Mouse (Mus musculus): Measurements from ENCODE around the gene Ncmap. TPM values are rescaled to one million over a fixed set of nuclear protein-coding genes. Genes with fewer than 3 reads are reported as not detected.

Ncmap gene
- total and polyA plus RNA-seq, 3 experiments, result not detected

DNA sequence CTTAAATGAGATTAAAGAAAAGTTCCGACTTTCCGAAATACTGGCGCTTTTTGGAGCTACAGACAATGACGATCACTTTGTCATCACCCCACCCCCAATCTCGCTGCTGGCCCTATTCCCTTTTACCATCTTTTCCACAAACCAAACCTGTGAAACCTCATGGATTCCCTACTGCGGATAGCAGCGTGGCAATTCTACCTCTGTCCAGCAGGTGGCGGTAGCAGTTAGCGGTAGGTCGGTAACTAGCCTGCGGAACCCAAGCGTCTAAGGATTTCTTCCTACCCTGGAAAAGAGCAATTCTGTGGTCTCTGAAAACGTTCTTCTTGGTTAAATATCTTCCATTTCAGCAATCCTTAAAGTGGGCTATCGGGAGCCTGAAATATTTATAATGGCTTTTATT, 15.7 kb downstream of the Ncmap start:
- Histone ChIP-seq H3K27ac (ENCODE audit: insufficient read depth, low read depth) (no peak overlapping the region), H3K9ac (ENCODE audit: insufficient read depth, low read depth) (no peak overlapping the region), H3K4me2 (ENCODE audit: insufficient read depth, low read depth, poor library complexity, severe bottlenecking) (no peak overlapping the region; the same call in 1 of the 2 replicates), H3K36me3 (replicated peaks in 1 of 2; ENCODE audit: control insufficient read depth in 1 of 2, insufficient read depth in 1 of 2, low read length in 1 of 2) (no peaks in the 10 kb centered on the region), H3K9me3 (replicated peaks; ENCODE audit: low read length) (peaks cover 3% of the 10 kb centered on the region), H3K27me3 (replicated peaks) (peaks cover 30% of the 10 kb centered on the region), H3K4me3 (replicated peaks in 1 of 3; ENCODE audit: low read depth in 2 of 3, low read length in 2 of 3, poor library complexity in 1 of 3) (no peak overlapping the region), H3K4me1 (ENCODE audit: control insufficient read depth in 1 of 2, insufficient read depth in 2 of 2) (no peaks in the 10 kb centered on the region), H3K79me2 (replicated peaks; ENCODE audit: control insufficient read depth, extremely low read depth, insufficient read depth, poor library complexity, severe bottlenecking) (no peaks in the 10 kb centered on the region)
- in situ Hi-C loops (cut with MboI; ENCODE audit: low pct_ligation_motif_present, low pct_unique_long_range_greater_than_20kb, low sequenced_read_pairs), result loop anchor here (5.0 to 10.0 kb wide), 2 partner anchors 112 to 280 kb away; partner anchors contain the start of genes Nipal3 and Stpg1
- TF ChIP-seq CTCF (conservative IDR thresholded peaks at IDR 0.05 in 1 of 2, IDR thresholded peaks at IDR 0.05 in 1 of 2; ENCODE audit: low read depth in 2 of 2, low read length in 2 of 2), result peak; percentile 70 to 76
- peak; percentile 73 for TF ChIP-seq ZNF384 (IDR thresholded peaks at IDR 0.05; ENCODE audit: low read depth, low read length)
- TF ChIP-seq MAX (IDR thresholded peaks at IDR 0.05; ENCODE audit: low read length), result 0 out of 2 replicates have a peak, but pooled peaks have one; percentile 36
- no peak for TF ChIP-seq ZMIZ1 (IDR thresholded peaks at IDR 0.05; ENCODE audit: low read depth, low read length)
- 0 out of 2 replicates have a peak, but pooled peaks have one; percentile 14 for TF ChIP-seq MEF2A (IDR thresholded peaks at IDR 0.05; ENCODE audit: borderline replicate concordance, low read depth, low read length)
- peak; percentile 55 for TF ChIP-seq RAD21 (IDR thresholded peaks at IDR 0.05; ENCODE audit: low read depth, low read length)
- TF ChIP-seq ETS1 (conservative IDR thresholded peaks at IDR 0.05; ENCODE audit: low read depth, low read length), result no peak
- no peak for TF ChIP-seq JUN (IDR thresholded peaks at IDR 0.05; ENCODE audit: insufficient read depth, low read depth, low read length)
- peak; percentile 64 for TF ChIP-seq SMC3 (IDR thresholded peaks at IDR 0.05; ENCODE audit: low read depth, low read length)
- 0 out of 2 replicates have a peak, but pooled peaks have one; percentile 16 for TF ChIP-seq MYC (IDR thresholded peaks at IDR 0.05; ENCODE audit: low read depth, low read length)
- TF ChIP-seq HCFC1 (IDR thresholded peaks at IDR 0.05; ENCODE audit: low read depth, low read length), result no peak
- DNase-seq (ENCODE audit: extremely low read depth), result peak; percentile 80
- dilution Hi-C loops (cut with MboI; ENCODE audit: extremely low pct_ligation_motif_present, extremely low pct_unique_long_range_greater_than_20kb, low sequenced_read_pairs), result no loop called here

DNA sequence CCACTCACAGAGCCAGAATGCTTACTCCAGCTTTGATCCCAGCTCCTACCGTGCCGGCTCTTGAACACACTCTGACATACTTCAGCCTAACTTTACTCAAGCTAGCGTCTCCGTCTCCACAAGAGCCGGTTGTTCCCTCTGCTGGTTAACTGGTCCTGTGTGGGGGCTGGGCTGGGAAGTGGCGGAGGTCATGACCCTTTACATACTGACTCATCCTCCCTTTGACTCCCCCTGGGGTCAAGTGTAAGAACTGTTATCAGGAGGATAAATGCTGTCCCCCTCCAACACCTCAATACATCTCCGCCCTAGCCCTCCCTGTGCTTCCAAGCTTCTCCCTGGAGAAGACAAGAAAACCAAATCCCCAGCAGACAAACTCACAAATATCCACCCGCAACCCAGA, 16.7 kb downstream of the Ncmap start:
- no peak overlapping the region for H3K4me3 ChIP-seq (replicated peaks in 1 of 3; ENCODE audit: low read depth in 2 of 3, low read length in 2 of 3, poor library complexity in 1 of 3)
- no peaks in the 10 kb centered on the region for H3K36me3 ChIP-seq (replicated peaks in 1 of 2; ENCODE audit: control insufficient read depth in 1 of 2, insufficient read depth in 1 of 2, low read length in 1 of 2)
- dilution Hi-C loops (cut with MboI; ENCODE audit: extremely low pct_ligation_motif_present, extremely low pct_unique_long_range_greater_than_20kb, low sequenced_read_pairs), result no loop called here
- TF ChIP-seq TCF12 (IDR thresholded peaks at IDR 0.05; ENCODE audit: low read depth, low read length) (no peak), JUN (IDR thresholded peaks at IDR 0.05; ENCODE audit: insufficient read depth, low read depth, low read length) (no peak), CTCF (conservative IDR thresholded peaks at IDR 0.05 in 1 of 2, IDR thresholded peaks at IDR 0.05 in 1 of 2; ENCODE audit: low read depth in 2 of 2, low read length in 2 of 2) (no peak), ZC3H11A (IDR thresholded peaks at IDR 0.05; ENCODE audit: low read depth, low read length) (no peak), MXI1 (IDR thresholded peaks at IDR 0.05; ENCODE audit: low read depth, low read length) (no peak), TBP (conservative IDR thresholded peaks at IDR 0.05; ENCODE audit: low read depth, low read length) (no peak), MAX (IDR thresholded peaks at IDR 0.05; ENCODE audit: low read length) (no peak), MAFK (IDR thresholded peaks at IDR 0.05; ENCODE audit: insufficient replicate concordance, low read length) (no peak), MYC (IDR thresholded peaks at IDR 0.05; ENCODE audit: low read depth, low read length) (no peak), E2F4 (IDR thresholded peaks at IDR 0.05; ENCODE audit: insufficient replicate concordance, low read depth, low read length) (no peak), IRF4 (IDR thresholded peaks at IDR 0.05; ENCODE audit: low read depth, low read length) (no peak), NRF1 (IDR thresholded peaks at IDR 0.05; ENCODE audit: low read depth, low read length) (no peak), ZNF384 (IDR thresholded peaks at IDR 0.05; ENCODE audit: low read depth, low read length) (no peak)
- no peak overlapping the region for H3K4me2 ChIP-seq (ENCODE audit: insufficient read depth, low read depth, poor library complexity, severe bottlenecking)
- in situ Hi-C loops (cut with MboI; ENCODE audit: low pct_ligation_motif_present, low pct_unique_long_range_greater_than_20kb, low sequenced_read_pairs), result loop anchor here (5.0 to 10.0 kb wide), 2 partner anchors 113 to 281 kb away; partner anchors contain the start of genes Nipal3 and Stpg1
- H3K4me1 ChIP-seq (ENCODE audit: control insufficient read depth in 1 of 2, insufficient read depth in 2 of 2), result no peaks in the 10 kb centered on the region
- H3K9ac ChIP-seq (ENCODE audit: insufficient read depth, low read depth), result no peak overlapping the region
- no peak for DNase-seq (ENCODE audit: extremely low read depth)
- peaks cover 1% of the 10 kb centered on the region for H3K9me3 ChIP-seq (replicated peaks; ENCODE audit: low read length)
- no peak overlapping the region for H3K27ac ChIP-seq (ENCODE audit: insufficient read depth, low read depth)
- H3K79me2 ChIP-seq (replicated peaks; ENCODE audit: control insufficient read depth, extremely low read depth, insufficient read depth, poor library complexity, severe bottlenecking), result no peaks in the 10 kb centered on the region
- H3K27me3 ChIP-seq (replicated peaks), result peaks cover 32% of the 10 kb centered on the region

Measured in CH12.LX (cell line).